Mouse (Mus musculus) embryo, embryonic 10.5 days (tissue): Measurements from ENCODE around the gene Vsir.

ENCODE experiments used
- DNase-seq: peaks from one replicate; pipeline ENCODE4 v3.0.0-alpha.2; 2015; ENCODE audit warnings: low spot score

The Vsir gene

GRCm38 (mm10) chr10:60381142-60381925 is 34.7 kb downstream of the Vsir start:
- DNase-seq: no peak

DNA sequence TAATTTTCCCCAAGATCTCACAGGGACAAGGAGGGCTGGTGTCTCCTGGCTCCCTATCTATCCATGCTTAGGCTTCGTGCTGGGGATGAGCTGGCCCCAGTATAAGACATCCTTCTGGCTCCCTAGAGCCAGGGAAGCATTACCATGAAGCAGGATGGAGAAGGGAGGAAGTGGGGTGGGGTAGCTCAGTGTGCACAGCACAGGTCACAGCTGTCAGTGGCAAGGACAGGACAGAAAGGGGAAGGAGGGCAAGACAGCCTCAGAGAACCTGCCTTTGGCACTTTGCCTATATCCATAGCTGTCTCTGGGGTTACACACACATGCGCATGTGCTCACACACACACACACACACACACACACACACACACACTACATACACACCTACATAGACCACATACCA is 41.7 kb downstream of the Vsir start:
- no peak for DNase-seq

GRCm38 (mm10) chr10:60389447-60389865 is 42.8 kb downstream of the Vsir start:
- no peak for DNase-seq

GRCm38 (mm10) chr10:60390177-60390903 is 43.7 kb downstream of the Vsir start:
- peak; percentile 45 for DNase-seq

DNA sequence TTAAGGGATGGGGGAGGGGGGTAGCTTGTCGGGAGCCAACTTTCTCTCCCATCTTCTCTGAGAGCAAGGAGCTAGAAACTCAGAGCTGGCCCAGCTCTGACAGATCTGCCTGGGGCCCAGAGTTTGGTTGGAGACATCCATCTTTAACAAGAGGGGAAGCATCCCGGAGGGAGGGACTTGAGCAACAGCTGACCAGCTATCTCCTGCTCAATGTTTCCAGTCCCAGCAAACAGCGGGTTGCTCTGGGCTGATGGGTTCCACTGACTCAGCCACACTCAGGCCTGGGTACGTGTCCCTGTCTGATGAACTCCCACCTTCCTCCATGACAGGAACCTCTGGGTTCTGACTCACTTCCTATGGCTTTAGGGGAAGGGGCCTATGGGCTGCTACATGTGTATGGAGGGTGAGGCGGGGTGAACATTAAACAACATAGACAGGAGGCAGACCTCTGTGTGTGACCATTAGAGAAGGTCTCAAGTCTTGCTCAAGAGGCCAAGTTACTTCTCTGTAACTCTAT is 44.3 kb downstream of the Vsir start:
- DNase-seq: no peak

GRCm38 (mm10) chr10:60391661-60392060 is 45.0 kb downstream of the Vsir start:
- no peak for DNase-seq

- no peak for DNase-seq
These were observed 48.3 kb downstream of the Vsir start for GRCm38 (mm10) chr10:60394936-60395335.

DNA sequence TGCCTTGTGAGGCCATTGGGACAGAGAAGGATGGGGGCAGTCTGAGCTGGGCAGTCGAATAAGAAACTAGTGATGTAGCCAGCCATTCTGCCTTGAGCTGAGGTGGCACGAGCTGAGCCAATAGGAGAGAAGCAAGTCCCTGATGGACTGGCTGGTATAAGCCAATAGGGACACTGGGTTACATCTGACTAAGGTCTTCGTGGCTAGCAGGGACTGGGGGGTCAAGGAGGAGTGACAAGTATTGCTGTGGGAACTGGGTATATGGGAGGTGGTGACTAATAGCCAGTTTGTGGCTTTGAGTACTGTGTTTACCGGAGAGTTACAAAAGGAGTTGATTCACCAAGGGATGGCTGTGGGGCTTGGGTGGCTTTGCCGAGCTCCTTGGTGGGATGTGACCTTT is 49.0 kb downstream of the Vsir start:
- no peak for DNase-seq

DNA sequence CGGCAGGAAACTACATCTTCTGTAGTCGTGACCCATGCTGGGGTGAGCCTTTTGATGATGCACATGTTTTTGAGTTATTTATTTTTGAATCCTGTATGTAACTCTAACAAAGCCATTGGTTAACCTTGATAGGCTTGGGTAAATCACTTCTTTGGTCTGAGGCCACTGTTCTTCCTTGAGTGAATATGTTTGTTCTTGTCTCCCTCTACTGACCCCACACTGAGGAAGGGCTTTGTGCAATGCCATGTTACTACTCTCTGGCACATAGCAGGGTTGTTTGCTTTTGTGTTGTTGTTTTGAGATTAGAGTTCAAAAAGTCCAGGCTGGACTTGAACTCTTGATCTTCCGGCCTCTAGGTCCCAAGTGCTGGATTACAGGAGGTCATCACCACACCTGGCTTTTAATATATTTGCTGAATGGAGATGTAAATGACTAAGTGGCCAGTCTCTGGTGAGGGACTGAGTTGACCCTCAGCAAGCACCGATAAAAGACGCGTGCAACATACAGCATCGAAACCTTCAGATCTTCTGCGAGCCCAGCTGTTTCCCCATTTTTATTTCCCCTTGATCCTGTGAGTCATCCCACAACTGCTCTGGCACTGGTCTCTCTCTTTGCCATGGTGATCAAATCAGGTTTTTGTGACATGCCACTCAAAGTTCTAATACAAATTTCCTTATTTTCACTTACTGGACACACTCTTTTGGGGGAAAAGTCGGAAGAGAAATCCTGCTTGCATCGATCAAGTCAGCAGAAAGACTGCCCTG is 51.6 kb downstream of the Vsir start:
- DNase-seq: no peak

GRCm38 (mm10) chr10:60399449-60399848 is 52.8 kb downstream of the Vsir start, which contains the start of gene Gm17455:
TSS of gene Gm17455 (plus strand) at chr10:60399726.
- peak; percentile 12 for DNase-seq

DNA sequence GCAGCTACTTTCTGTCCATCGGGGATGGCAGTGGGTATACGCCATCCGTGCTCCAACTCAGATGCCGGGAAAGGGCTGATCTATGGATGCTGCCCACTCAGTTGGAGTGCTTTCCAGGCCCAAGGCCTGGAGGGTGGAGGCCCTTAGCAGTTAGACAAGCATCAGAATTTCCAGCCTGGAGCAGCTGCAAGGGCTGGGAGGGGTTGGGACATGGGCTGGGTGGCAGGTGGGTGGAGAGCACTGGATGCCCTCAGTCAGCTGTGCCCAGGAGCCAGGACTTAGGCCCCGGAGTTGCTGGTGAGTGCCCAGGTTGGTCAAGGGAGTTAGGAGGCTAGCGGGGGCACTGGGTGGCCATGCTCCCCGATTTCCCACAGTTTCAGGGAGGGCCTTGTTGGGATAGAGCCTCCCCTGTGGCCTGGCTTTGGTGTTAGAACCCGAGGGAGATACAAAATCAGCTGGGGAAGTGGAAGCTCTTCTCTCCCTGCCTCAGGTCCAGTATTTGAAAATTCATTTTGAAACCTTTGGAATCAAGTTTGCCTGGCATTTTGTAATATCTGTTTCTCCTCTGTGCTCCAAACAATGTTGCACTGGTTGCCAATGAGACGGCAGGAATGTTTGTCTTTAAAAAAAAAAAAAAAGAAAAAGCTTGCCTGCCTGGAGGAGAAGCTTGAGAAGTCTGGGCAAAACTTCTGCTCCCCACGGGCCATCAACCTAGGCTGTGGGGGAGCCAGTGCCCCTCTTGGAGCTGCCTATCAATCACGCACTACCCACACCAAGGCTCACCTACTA is 54.0 kb downstream of the Vsir start:
- no peak for DNase-seq

DNA sequence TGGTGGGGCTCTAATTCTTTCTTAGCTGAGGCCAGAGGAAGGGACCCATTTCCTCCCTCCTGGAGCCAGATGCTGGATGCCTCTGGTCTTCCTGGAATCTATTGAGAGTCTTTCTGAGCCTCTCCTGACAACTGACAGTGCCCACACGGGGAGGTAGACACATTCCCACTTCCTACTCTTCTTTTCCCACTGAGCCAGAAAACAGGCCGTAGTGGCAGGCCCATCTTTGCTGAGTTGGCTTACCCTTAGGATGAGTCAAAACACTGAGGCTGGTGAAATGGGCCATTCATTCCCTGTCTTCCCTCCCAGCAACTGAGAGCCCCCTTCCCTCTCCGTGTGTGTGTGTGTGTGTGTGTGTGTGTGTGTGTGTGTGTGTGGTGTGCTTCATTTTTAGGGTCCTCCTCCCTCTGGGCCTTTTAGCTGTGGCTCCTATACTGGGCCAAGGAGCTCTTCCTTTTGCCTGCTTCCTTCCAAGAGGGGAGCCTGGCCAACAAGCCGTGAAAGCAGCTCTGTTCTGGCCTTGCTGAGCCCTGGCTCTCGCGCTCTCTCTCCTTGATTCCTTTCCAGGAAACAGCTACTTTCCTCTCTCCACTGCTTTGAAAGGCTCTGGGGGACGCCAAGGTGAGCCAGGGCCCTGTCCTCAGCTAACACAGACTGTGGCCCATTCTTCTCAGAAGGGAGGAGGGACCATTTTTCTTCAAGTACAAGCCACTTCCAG is 59.0 kb downstream of the Vsir start:
- no peak for DNase-seq

- DNase-seq: peak; percentile 80
These were observed 61.2 kb downstream of the Vsir start for GRCm38 (mm10) chr10:60407831-60408230.

GRCm38 (mm10) chr10:60411794-60412193 is 65.1 kb downstream of the Vsir start:
- peak; percentile 50 for DNase-seq

- DNase-seq: no peak
These were observed 67.1 kb downstream of the Vsir start for GRCm38 (mm10) chr10:60413756-60414155.

GRCm38 (mm10) chr10:60417041-60417440 is 70.4 kb downstream of the Vsir start:
- DNase-seq: no peak

GRCm38 (mm10) chr10:60418137-60418536 is 71.5 kb downstream of the Vsir start:
- peak; percentile 84 for DNase-seq

GRCm38 (mm10) chr10:60419624-60420023 is 73.0 kb downstream of the Vsir start:
- peak; percentile 11 for DNase-seq
